Mouse (Mus musculus): Measurements from ENCODE around the gene Calml3.

DNA sequence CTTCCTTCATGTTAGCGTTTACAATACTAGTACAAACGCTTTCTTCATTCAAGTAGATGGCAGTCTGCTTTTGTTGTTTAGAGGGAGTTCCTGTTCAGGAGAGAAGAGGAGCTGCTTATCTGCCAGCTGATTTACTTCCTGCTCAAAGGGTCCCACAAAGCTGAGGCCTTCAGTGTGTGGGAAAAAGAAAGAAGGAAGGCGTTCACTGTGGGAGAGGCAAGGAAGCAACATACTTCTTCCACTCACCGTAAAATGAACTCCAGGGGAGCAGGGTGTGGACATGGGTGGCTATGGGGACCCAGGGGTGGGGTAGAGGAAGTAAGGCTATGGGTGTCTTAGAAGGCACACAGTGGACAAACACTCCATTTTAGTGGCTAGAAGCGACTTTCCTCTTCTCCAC lies 1.5 kb upstream of the Calml3 start:
- TF ChIP-seq POLR2A (IDR thresholded peaks at IDR 0.05; ENCODE audit: control insufficient read depth, extremely low read depth, insufficient read depth, low read length, poor library complexity) (no peak), CTCF (IDR thresholded peaks at IDR 0.05; ENCODE audit: borderline replicate concordance, control insufficient read depth, extremely low read depth, insufficient read depth, low read length, poor library complexity) (no peak)
